In the genomic region with DNA sequence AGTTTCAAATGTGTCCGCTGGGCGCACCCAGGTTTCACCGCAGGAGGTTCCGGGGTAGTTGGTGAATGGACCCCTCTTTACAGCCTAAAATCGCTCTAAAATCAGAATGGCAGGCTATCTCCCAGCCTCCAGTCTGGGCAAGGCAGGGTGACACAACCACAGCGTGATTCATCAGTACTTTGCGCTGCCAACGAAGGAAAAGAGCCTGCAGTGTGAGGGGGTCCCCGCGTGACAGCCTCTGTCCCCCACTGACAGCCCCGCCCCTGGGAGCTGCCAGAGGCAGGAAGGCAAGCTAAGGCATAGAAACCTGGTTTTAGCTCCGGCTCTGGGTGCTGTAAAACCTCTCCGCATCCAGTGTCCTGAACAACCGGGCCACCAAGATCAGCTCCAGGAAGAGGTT, we compare ENCODE assay signal across 8 mouse cellular contexts. TPM values are rescaled to one million over a fixed set of nuclear protein-coding genes. Genes with fewer than 3 reads are reported as not detected.
DNase-seq lines count a peak whose midpoint lies in the region; ATAC-seq and TF ChIP-seq lines count a peak whose summit lies in the region.

No protein-coding gene starts in this region.

- H3K36me3 ChIP-seq in forebrain, postnatal 0 days (ENCODE audit: insufficient read depth) = no peaks in the 10 kb centered on the region
- H3K36me3 ChIP-seq in limb, embryonic 14.5 days (ENCODE audit: control insufficient read depth, insufficient read depth, low read length) = no peaks in the 10 kb centered on the region
- no peaks in the 10 kb centered on the region for H3K36me3 ChIP-seq in midbrain, embryonic 16.5 days (ENCODE audit: control insufficient read depth, insufficient read depth, low read length)

- TF ChIP-seq CTCF in forebrain, postnatal 0 days (IDR thresholded peaks at IDR 0.05; ENCODE audit: low read depth) = 0 out of 2 replicates have a peak, but pooled peaks have one; percentile 9

- H3K4me2 ChIP-seq in forebrain, postnatal 0 days (ENCODE audit: low read depth) = peak overlapping the region; percentile 100
- peak overlapping the region; percentile 95 for H3K4me2 ChIP-seq in limb, embryonic 14.5 days (replicated peaks; ENCODE audit: low read depth, low read length, severe bottlenecking)
- peak overlapping the region; percentile 100 for H3K4me2 ChIP-seq in midbrain, embryonic 16.5 days (ENCODE audit: low read length)

- H3K9ac ChIP-seq in forebrain, postnatal 0 days = peak overlapping the region; percentile 58
- H3K9ac ChIP-seq in limb, embryonic 14.5 days (ENCODE audit: low read depth, low read length, severe bottlenecking) = peak overlapping the region; percentile 52
- H3K9ac ChIP-seq in midbrain, embryonic 16.5 days (ENCODE audit: low read depth, low read length) = peak overlapping the region; percentile 71

- no peaks in the 10 kb centered on the region; the same call in 1 of the 2 replicates for H3K27me3 ChIP-seq in forebrain, postnatal 0 days (ENCODE audit: insufficient read depth, low read length)
- H3K27me3 ChIP-seq in limb, embryonic 14.5 days (ENCODE audit: control insufficient read depth, insufficient read depth, low read length) = peaks cover 46% of the 10 kb centered on the region
- peaks cover 10% of the 10 kb centered on the region for H3K27me3 ChIP-seq in midbrain, embryonic 16.5 days (ENCODE audit: control insufficient read depth, insufficient read depth, low read depth, low read length)

- ATAC-seq in forebrain, postnatal 0 days = peak; percentile 47; the same call in 1 of the 2 replicates
- no peak for ATAC-seq in limb, embryonic 14.5 days (ENCODE audit: low FRiP score, low read depth)
- no peak for ATAC-seq in midbrain, embryonic 16.5 days

- no peak for TF ChIP-seq POLR2A in limb, embryonic 14.5 days (IDR thresholded peaks at IDR 0.05; ENCODE audit: borderline replicate concordance, extremely low read depth, insufficient read depth, insufficient read length)

- peaks cover 12% of the 10 kb centered on the region for H3K4me1 ChIP-seq in forebrain, postnatal 0 days (ENCODE audit: insufficient read depth)
- peaks cover 13% of the 10 kb centered on the region for H3K4me1 ChIP-seq in limb, embryonic 14.5 days (ENCODE audit: control insufficient read depth, insufficient read depth, low read length)
- peaks cover 20% of the 10 kb centered on the region for H3K4me1 ChIP-seq in midbrain, embryonic 16.5 days (ENCODE audit: control insufficient read depth, insufficient read depth, low read length)

- peak overlapping the region; percentile 48 for H3K4me3 ChIP-seq in forebrain, postnatal 0 days (ENCODE audit: low read depth, low read length)
- H3K4me3 ChIP-seq in limb, embryonic 14.5 days (replicated peaks; ENCODE audit: low read length) = peak overlapping the region; percentile 46
- H3K4me3 ChIP-seq in midbrain, embryonic 16.5 days (ENCODE audit: low read depth, low read length) = peak overlapping the region; percentile 52

- peak; percentile 25 to 29 for DNase-seq in adrenal gland, adult 18-20 months (ENCODE audit: low spot score in 2 of 2)
- DNase-seq in adrenal gland, adult 8-10 months = no peak
- DNase-seq in Muller cell, postnatal 12 days (ENCODE audit: inconsistent ontology term) = peak; percentile 57
- peak; percentile 27 for DNase-seq in forebrain, postnatal 0 days
- no peak for DNase-seq in limb, embryonic 14.5 days (ENCODE audit: low spot score)
- peak; percentile 86 for DNase-seq in thymus, postnatal 4 days
- DNase-seq in cerebellum, postnatal 25 days = no peak

- 12% methylated on average over 14 of the region's 14 CpGs for WGBS in forebrain, postnatal 0 days
- WGBS in limb, embryonic 14.5 days = 4% methylated on average over 14 of the region's 14 CpGs
- WGBS in midbrain, embryonic 16.5 days = 11% methylated on average over 14 of the region's 14 CpGs

- H3K27ac ChIP-seq in forebrain, postnatal 0 days (ENCODE audit: low read depth, low read length) = no peak overlapping the region
- no peak overlapping the region for H3K27ac ChIP-seq in limb, embryonic 14.5 days (replicated peaks; ENCODE audit: low read depth, low read length)
- no peak overlapping the region for H3K27ac ChIP-seq in midbrain, embryonic 16.5 days (ENCODE audit: low read length)

- H3K9me3 ChIP-seq in forebrain, postnatal 0 days (ENCODE audit: low read length) = no peaks in the 10 kb centered on the region
- no peaks in the 10 kb centered on the region for H3K9me3 ChIP-seq in limb, embryonic 14.5 days (ENCODE audit: control insufficient read depth, low read length)
- H3K9me3 ChIP-seq in midbrain, embryonic 16.5 days (replicated peaks; ENCODE audit: control insufficient read depth, low read length, poor library complexity, severe bottlenecking) = no peaks in the 10 kb centered on the region

RNA-seq across cellular contexts. Expression of gene Cd247, which starts 56.9 kb away (rescaled TPM):
- total RNA-seq in adrenal gland, adult 18-20 months (2021) = under 1 TPM; 0.20 to 0.74 TPM
- total RNA-seq in adrenal gland, adult 8-10 months (2022) = under 1 TPM; 0.20 to 0.46 (median 0.43) TPM
- total RNA-seq in forebrain, postnatal 0 days (2014; rRNA removed) = 0.14 TPM in 1 of 2 replicates, not detected in the other
- 0.28 and 0.67 TPM in 2 replicates for polyA plus RNA-seq in forebrain, postnatal 0 days (2015; fragmentation: Nextera tagmentation; extraction: Ambion mirVana)
- polyA plus RNA-seq in limb, embryonic 14.5 days (2012; rRNA removed) = 0.37 and 0.53 TPM in 2 replicates
- polyA plus RNA-seq in limb, embryonic 14.5 days (2014; fragmentation: Nextera tagmentation; extraction: Ambion mirVana) = 0.41 and 0.87 TPM in 2 replicates
- 1.2 and 1.3 TPM in 2 replicates for polyA plus RNA-seq in midbrain, embryonic 16.5 days (2015; fragmentation: Nextera tagmentation; extraction: Ambion mirVana)

Comparison
In these comparisons a context has a peak if more than half of its experiments do, and no peak if none do; other contexts are left out.
1. DNase-seq: peak in adrenal gland, adult 18-20 months (2 of 2), Muller cell, postnatal 12 days (single experiment), forebrain, postnatal 0 days (single experiment) and thymus, postnatal 4 days (single experiment); none in adrenal gland, adult 8-10 months (single experiment), limb, embryonic 14.5 days (single experiment) and cerebellum, postnatal 25 days (0 of 2).
2. Peak in every context shown above with its lines, with median percentiles within 50 percentile points of each other: H3K4me2 ChIP-seq, H3K4me3 ChIP-seq and H3K9ac ChIP-seq.